Mouse (Mus musculus) stomach, embryonic 16.5 days (tissue): Measurements from ENCODE around the gene Clasp1. TPM values are rescaled to one million over a fixed set of nuclear protein-coding genes. Genes with fewer than 3 reads are reported as not detected.

ENCODE experiments used
- ATAC-seq: fragments of 200-750 bp; cut with Nextera tagmentation; 2 replicates; pipeline ENCODE4 v1.8.0; 2017; ENCODE audit warnings: moderate number of reproducible peaks, moderate TSS enrichment; ENCODE audit not compliant: insufficient read depth, low FRiP score
- H3K27ac ChIP-seq: fragments of 300-500 bp; sonication (generic); 2 replicates; pipeline ENCODE4 v1.5.1; 2014; ENCODE audit warnings: low read length
- H3K27me3 ChIP-seq: fragments of 300-500 bp; sonication (generic); 2 replicates; pipeline ENCODE4 v1.6.1; 2014; ENCODE audit warnings: low read length, control low read depth, mixed read lengths; ENCODE audit not compliant: control insufficient read depth, insufficient read depth
- H3K36me3 ChIP-seq: fragments of 300-500 bp; sonication (generic); 2 replicates; pipeline ENCODE4 v1.6.1; 2014; ENCODE audit warnings: low read length; ENCODE audit not compliant: control insufficient read depth, insufficient read depth
- H3K4me1 ChIP-seq: fragments of 300-500 bp; sonication (generic); 2 replicates; pipeline ENCODE4 v1.6.1; 2014; ENCODE audit warnings: low read length, control low read depth, mixed read lengths; ENCODE audit not compliant: control insufficient read depth, insufficient read depth
- H3K4me2 ChIP-seq: fragments of 300-500 bp; sonication (generic); 2 replicates; pipeline ENCODE4 v1.6.1; 2014; ENCODE audit warnings: low read depth, low read length, mixed read lengths
- H3K4me3 ChIP-seq: fragments of 300-500 bp; sonication (generic); replicated peaks from 2 replicates; pipeline ENCODE4 v1.5.1; 2014; ENCODE audit warnings: mild to moderate bottlenecking, low read length
- H3K9ac ChIP-seq: fragments of 300-500 bp; sonication (generic); 2 replicates; pipeline ENCODE4 v1.6.1; 2014; ENCODE audit warnings: low read length
- H3K9me3 ChIP-seq: fragments of 300-500 bp; sonication (generic); replicated peaks from 2 replicates; pipeline ENCODE4 v1.6.1; 2016; ENCODE audit warnings: low read length, control low read depth; ENCODE audit not compliant: control insufficient read depth
- WGBS: fragments of 180-500 bp; shearing (Covaris S2); extraction: QIAGEN DNeasy Blood & Tissue Kit; methylation state at CpG from one replicate; pipeline ENCODE4 v1.1.7; 2014; 5-methylcytosine and 5-hydroxymethylcytosine counted together
- polyA plus RNA-seq: library from polyadenylated mRNA; unstranded; fragments of >200 nt; fragmentation: Nextera tagmentation; extraction: Ambion mirVana; gene quantifications from 2 replicates; pipeline ENCODE4 v1.2.1, GENCODE M21; 2015

Gene Clasp1
- polyA plus RNA-seq, 1 experiment from 2014 or later = 39.3 TPM

DNA sequence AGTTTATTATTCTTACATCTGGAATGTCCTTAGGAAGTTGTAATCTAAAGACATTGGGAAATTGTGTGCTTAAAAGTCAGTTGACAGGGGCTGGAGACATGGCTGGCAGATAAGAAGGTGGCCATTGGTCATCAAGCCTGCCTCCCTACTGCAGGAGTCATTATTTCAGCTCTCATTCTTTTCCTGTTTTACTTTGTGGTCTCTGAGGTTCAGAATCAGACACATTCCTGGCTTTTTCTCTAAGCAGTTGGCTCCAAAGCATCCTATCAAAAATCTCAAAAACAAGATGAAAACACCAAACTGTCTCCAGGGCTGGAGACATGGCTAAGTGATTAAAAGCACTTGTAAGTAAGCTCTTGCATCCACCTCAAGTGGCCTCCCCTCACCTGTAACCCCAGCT is 49.5 kb downstream of the Clasp1 start:
- Histone ChIP-seq H3K36me3 (no peaks in the 10 kb centered on the region), H3K27ac (no peak overlapping the region), H3K27me3 (no peaks in the 10 kb centered on the region), H3K9ac (no peak overlapping the region), H3K4me1 (no peaks in the 10 kb centered on the region), H3K9me3 (no peaks in the 10 kb centered on the region), H3K4me3 (no peak overlapping the region), H3K4me2 (no peak overlapping the region)
- no peak for ATAC-seq

DNA sequence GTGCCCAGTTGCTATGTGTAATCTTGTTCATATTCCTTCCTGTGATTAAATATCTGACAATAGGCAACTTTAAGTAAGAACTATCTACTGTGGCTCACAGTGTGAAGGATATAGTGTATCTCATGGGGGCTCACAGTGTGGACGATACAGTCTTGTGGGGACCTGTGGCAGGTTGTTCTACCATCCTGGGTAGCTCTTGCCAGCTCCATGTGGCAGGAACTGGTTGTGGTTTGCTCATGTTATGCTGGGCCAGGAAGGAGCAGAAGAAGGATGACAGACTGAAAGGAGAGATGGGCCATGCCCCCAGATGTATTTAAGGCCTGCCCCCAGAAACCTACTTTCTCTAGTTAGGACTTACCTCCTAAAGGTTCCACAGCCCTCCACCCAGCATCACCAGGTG is 51.7 kb downstream of the Clasp1 start:
- Histone ChIP-seq H3K4me3 (no peak overlapping the region), H3K36me3 (no peaks in the 10 kb centered on the region), H3K27me3 (no peaks in the 10 kb centered on the region), H3K27ac (no peak overlapping the region), H3K9me3 (no peaks in the 10 kb centered on the region), H3K9ac (no peak overlapping the region), H3K4me2 (no peak overlapping the region), H3K4me1 (no peaks in the 10 kb centered on the region)
- no peak for ATAC-seq
- 93% methylated on average over 1 of the region's 1 CpGs for WGBS

DNA sequence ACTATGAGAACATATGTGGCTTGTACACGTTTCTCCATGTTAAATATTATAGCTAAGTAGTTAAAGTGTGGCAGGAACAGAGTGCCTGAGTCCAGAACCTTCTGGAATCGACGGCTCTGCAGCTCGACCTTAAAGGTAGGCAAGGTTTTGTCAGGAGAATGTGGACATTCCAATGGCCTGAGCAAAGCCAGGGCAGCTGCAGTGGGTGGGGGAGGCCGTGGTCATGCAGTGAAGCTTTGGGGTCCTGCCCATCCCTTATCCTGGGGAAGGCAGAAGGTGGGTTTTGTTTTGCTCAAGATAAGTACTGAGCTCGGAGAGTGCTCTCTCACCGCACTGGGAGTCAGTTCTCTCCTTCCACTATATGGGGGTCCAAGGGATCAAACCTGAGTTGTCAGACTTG is 55.6 kb downstream of the Clasp1 start:
- Histone ChIP-seq H3K9me3 (no peaks in the 10 kb centered on the region), H3K4me1 (no peaks in the 10 kb centered on the region), H3K9ac (no peak overlapping the region), H3K27me3 (no peaks in the 10 kb centered on the region), H3K36me3 (no peaks in the 10 kb centered on the region), H3K27ac (no peak overlapping the region), H3K4me2 (no peak overlapping the region), H3K4me3 (no peak overlapping the region)
- ATAC-seq = no peak
- 63% methylated on average over 7 of the region's 7 CpGs for WGBS

DNA sequence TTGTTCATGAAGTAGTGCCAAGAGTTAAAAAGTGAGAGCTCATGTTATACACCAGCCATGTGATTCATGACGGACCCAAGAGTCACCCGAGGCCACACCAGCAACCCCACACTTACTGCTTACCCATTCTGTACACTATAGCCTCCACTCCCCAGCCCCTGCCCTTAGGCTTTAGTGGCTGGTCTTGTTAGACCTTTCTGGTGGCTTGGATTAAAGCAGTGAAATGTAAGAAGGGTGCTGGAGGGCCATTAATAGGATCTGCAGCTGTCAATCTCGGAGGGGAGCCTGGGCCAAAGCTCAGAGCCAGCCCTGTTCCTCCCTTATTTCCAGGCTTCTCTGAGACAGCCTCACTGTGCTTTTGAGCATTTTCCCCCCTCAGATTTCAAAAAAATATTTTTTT is 56.1 kb downstream of the Clasp1 start:
- Histone ChIP-seq H3K4me2 (no peak overlapping the region), H3K9ac (no peak overlapping the region), H3K4me3 (no peak overlapping the region), H3K36me3 (no peaks in the 10 kb centered on the region), H3K27me3 (no peaks in the 10 kb centered on the region), H3K4me1 (no peaks in the 10 kb centered on the region), H3K27ac (no peak overlapping the region), H3K9me3 (no peaks in the 10 kb centered on the region)
- ATAC-seq = no peak
- WGBS = 62% methylated on average over 3 of the region's 3 CpGs

- WGBS = 75% methylated on average over 6 of the region's 6 CpGs
- Histone ChIP-seq H3K36me3 (no peaks in the 10 kb centered on the region), H3K9me3 (no peaks in the 10 kb centered on the region), H3K4me2 (no peak overlapping the region), H3K9ac (no peak overlapping the region), H3K27ac (no peak overlapping the region), H3K27me3 (no peaks in the 10 kb centered on the region), H3K4me1 (no peaks in the 10 kb centered on the region), H3K4me3 (no peak overlapping the region)
- ATAC-seq = no peak
These were observed 56.6 kb downstream of the Clasp1 start for GRCm38 (mm10) chr1:118445441-118445840.

DNA sequence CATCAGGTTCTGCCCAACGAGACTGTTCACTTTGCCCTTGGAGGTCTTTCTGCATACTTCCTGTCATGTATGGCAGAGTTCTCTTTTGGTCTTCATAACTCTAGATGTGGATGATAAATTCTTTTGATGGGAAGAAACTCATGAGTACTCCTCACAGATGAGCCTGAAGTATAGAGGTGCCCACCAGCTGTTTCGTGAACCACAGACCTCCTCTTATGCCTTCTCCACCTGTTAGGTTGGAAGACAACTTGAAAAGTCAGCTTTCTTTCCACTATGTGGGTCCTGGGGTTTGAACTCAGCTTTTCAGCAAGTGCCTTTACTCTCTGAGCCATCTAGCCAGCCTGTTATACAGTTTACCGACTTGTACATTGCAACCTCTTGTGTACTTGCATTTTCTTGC is 57.1 kb downstream of the Clasp1 start:
- no peak overlapping the region for H3K27ac ChIP-seq
- no peaks in the 10 kb centered on the region for H3K27me3 ChIP-seq
- WGBS = 83% methylated on average over 3 of the region's 3 CpGs
- no peaks in the 10 kb centered on the region for H3K4me1 ChIP-seq
- H3K36me3 ChIP-seq = no peaks in the 10 kb centered on the region
- H3K9me3 ChIP-seq = no peaks in the 10 kb centered on the region
- H3K9ac ChIP-seq = no peak overlapping the region
- no peak overlapping the region for H3K4me2 ChIP-seq
- H3K4me3 ChIP-seq = no peak overlapping the region
- no peak for ATAC-seq

GRCm38 (mm10) chr1:118447131-118447530 is 58.3 kb downstream of the Clasp1 start:
- WGBS = 92% methylated on average over 2 of the region's 2 CpGs
- H3K4me1 ChIP-seq = no peaks in the 10 kb centered on the region
- H3K27ac ChIP-seq = no peak overlapping the region
- no peak overlapping the region for H3K9ac ChIP-seq
- ATAC-seq = no peak
- no peaks in the 10 kb centered on the region for H3K9me3 ChIP-seq
- H3K4me3 ChIP-seq = no peak overlapping the region
- no peaks in the 10 kb centered on the region for H3K27me3 ChIP-seq
- no peaks in the 10 kb centered on the region for H3K36me3 ChIP-seq
- no peak overlapping the region for H3K4me2 ChIP-seq

GRCm38 (mm10) chr1:118448214-118448613 is 59.4 kb downstream of the Clasp1 start:
- 89% methylated on average over 1 of the region's 1 CpGs for WGBS
- Histone ChIP-seq H3K9me3 (no peaks in the 10 kb centered on the region), H3K27ac (no peak overlapping the region), H3K4me1 (no peaks in the 10 kb centered on the region), H3K4me2 (no peak overlapping the region), H3K27me3 (no peaks in the 10 kb centered on the region), H3K9ac (no peak overlapping the region), H3K36me3 (no peaks in the 10 kb centered on the region), H3K4me3 (no peak overlapping the region)
- ATAC-seq = no peak

DNA sequence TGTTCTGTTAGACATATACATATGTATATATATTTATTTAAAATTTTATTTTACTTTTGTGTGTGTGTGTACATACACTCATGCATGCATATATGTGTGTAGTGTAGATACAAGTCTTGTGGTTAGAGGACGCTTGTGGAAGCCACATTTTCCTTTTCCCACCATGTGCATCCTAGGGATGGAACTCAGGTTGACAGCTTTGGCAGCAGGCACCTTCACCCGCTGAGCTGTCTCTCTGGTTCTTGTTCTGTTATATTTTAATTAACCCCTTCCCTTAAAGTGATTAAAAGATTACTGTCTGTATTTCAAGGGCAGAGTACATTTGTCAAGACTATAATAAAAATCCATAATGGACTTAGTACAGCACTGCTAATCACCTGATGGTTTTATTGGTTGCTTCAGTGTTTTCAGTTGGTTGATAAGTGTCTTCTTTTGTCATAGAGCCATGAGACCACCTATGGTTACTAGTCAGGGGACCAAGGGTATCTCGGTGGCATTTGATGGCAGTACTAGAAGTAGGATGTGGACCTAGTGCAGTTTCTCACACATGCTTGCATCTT is 62.1 kb downstream of the Clasp1 start:
- WGBS = 89% methylated on average over 3 of the region's 3 CpGs

GRCm38 (mm10) chr1:118453577-118453976 is 64.7 kb downstream of the Clasp1 start:
- Histone ChIP-seq H3K27ac (no peak overlapping the region), H3K27me3 (no peaks in the 10 kb centered on the region), H3K4me2 (no peak overlapping the region), H3K4me1 (peaks cover 12% of the 10 kb centered on the region), H3K36me3 (no peaks in the 10 kb centered on the region), H3K9me3 (no peaks in the 10 kb centered on the region), H3K4me3 (no peak overlapping the region), H3K9ac (no peak overlapping the region)
- ATAC-seq = no peak
- 83% methylated on average over 4 of the region's 4 CpGs for WGBS

More for the DNA sequence above, 62.1 kb downstream of the Clasp1 start:
- no peak for ATAC-seq
- no peak overlapping the region for H3K4me3 ChIP-seq
- no peak overlapping the region for H3K9ac ChIP-seq
- H3K36me3 ChIP-seq = no peaks in the 10 kb centered on the region
- H3K27ac ChIP-seq = no peak overlapping the region
- H3K27me3 ChIP-seq = no peaks in the 10 kb centered on the region
- H3K4me1 ChIP-seq = no peaks in the 10 kb centered on the region
- no peak overlapping the region for H3K4me2 ChIP-seq
- no peaks in the 10 kb centered on the region for H3K9me3 ChIP-seq
